Mouse (Mus musculus) gastrocnemius, postnatal 4 days (tissue): ENCODE results near the gene B830017H08Rik. TPM values are rescaled to one million over a fixed set of nuclear protein-coding genes. Genes with fewer than 3 reads are reported as not detected.

Experiments used
- DNase-seq, 2 experiments: peaks; one replicate each; pipeline ENCODE4 v3.0.0; 2021 to 2022; ENCODE audit warnings: low spot score in 2 of 2, mixed read lengths in 2 of 2
- total RNA-seq, 2 experiments: library from RNA; stranded (reverse); gene quantifications; 2 replicates each; pipeline ENCODE4 v1.2.3; 2021

The B830017H08Rik gene
- total RNA-seq, 2 experiments from 2014 or later, result 0.25 TPM; not detected in 1

- no peak for DNase-seq
These were observed 23.8 kb upstream of the B830017H08Rik start for GRCm38 (mm10) chr16:17809125-17809524.

- peak; percentile 71 to 87 for DNase-seq
These were observed 23.2 kb upstream of the B830017H08Rik start for GRCm38 (mm10) chr16:17809711-17810110.

GRCm38 (mm10) chr16:17812120-17812519 is 20.8 kb upstream of the B830017H08Rik start:
- DNase-seq, result no peak

- no peak for DNase-seq
These were observed 19.7 kb upstream of the B830017H08Rik start for GRCm38 (mm10) chr16:17813173-17813572.

GRCm38 (mm10) chr16:17815411-17816402 is 17.2 kb upstream of the B830017H08Rik start:
- DNase-seq, result peak in 1 of 2 experiments; percentile 71

GRCm38 (mm10) chr16:17816528-17816927 is 16.4 kb upstream of the B830017H08Rik start:
- DNase-seq, result no peak

- DNase-seq, result no peak
These were observed 6.4 kb upstream of the B830017H08Rik start for GRCm38 (mm10) chr16:17826500-17826899.

- no peak for DNase-seq
These were observed 4.7 kb upstream of the B830017H08Rik start for GRCm38 (mm10) chr16:17828229-17828628.

- DNase-seq, result no peak
These were observed 4.1 kb upstream of the B830017H08Rik start for GRCm38 (mm10) chr16:17828867-17829266.

GRCm38 (mm10) chr16:17830385-17831178 is 2.3 kb upstream of the B830017H08Rik start:
- no peak for DNase-seq

- DNase-seq, result no peak
These were observed 1.1 kb upstream of the B830017H08Rik start for GRCm38 (mm10) chr16:17831781-17832180.

- no peak for DNase-seq
These were observed 380 bp downstream of the B830017H08Rik start for GRCm38 (mm10) chr16:17833321-17833680.

- DNase-seq, result no peak
These were observed 919 bp downstream of the B830017H08Rik start for GRCm38 (mm10) chr16:17833681-17834399.

GRCm38 (mm10) chr16:17834543-17834942 is 1.6 kb downstream of the B830017H08Rik start:
- no peak for DNase-seq

- DNase-seq, result no peak
These were observed 2.6 kb downstream of the B830017H08Rik start for GRCm38 (mm10) chr16:17835481-17835880.

GRCm38 (mm10) chr16:17838051-17838450 is 5.1 kb downstream of the B830017H08Rik start, which contains the start of gene Car15:
TSS of gene Car15 (minus strand) at chr16:17838364.
- no peak for DNase-seq

GRCm38 (mm10) chr16:17839976-17840375 is 7.1 kb downstream of the B830017H08Rik start:
- DNase-seq, result no peak

GRCm38 (mm10) chr16:17842437-17842836 is 9.5 kb downstream of the B830017H08Rik start:
- DNase-seq, result no peak

- no peak for DNase-seq
These were observed 10.9 kb downstream of the B830017H08Rik start for GRCm38 (mm10) chr16:17843701-17844365.

GRCm38 (mm10) chr16:17848431-17848830 is 15.5 kb downstream of the B830017H08Rik start:
- DNase-seq, result no peak
